Mouse (Mus musculus) heart, postnatal 0 days (tissue): ENCODE measurements around the gene Plxna3. TPM values are rescaled to one million over a fixed set of nuclear protein-coding genes. Genes with fewer than 3 reads are reported as not detected.

ENCODE experiments used
- ATAC-seq: fragments of 200-750 bp; cut with Nextera tagmentation; 2 replicates; pipeline ENCODE4 v1.8.0; 2017; ENCODE audit warnings: low read depth, moderate number of reproducible peaks, moderate library complexity; ENCODE audit not compliant: insufficient read depth
- DNase-seq: peaks from one replicate; pipeline ENCODE4 v3.0.0-alpha.2; 2016; ENCODE audit warnings: low spot score
- H3K27ac ChIP-seq: fragments of 300-500 bp; sonication (generic); 2 replicates; pipeline ENCODE4 v1.5.1; 2014; ENCODE audit warnings: low read depth, mild to moderate bottlenecking
- H3K27me3 ChIP-seq: fragments of 300-500 bp; sonication (generic); 2 replicates; pipeline ENCODE4 v1.6.1; 2014; ENCODE audit warnings: low read length, mixed read lengths; ENCODE audit not compliant: control insufficient read depth, insufficient read depth
- H3K36me3 ChIP-seq: fragments of 300-500 bp; sonication (generic); replicated peaks from 2 replicates; pipeline ENCODE4 v1.6.1; 2014; ENCODE audit warnings: low read length, mixed read lengths; ENCODE audit not compliant: control insufficient read depth, insufficient read depth
- H3K4me1 ChIP-seq: fragments of 300-500 bp; sonication (generic); 2 replicates; pipeline ENCODE4 v1.6.1; 2014; ENCODE audit warnings: antibody characterized with exemption; ENCODE audit not compliant: control insufficient read depth, insufficient read depth
- H3K4me2 ChIP-seq: fragments of 300-500 bp; sonication (generic); 2 replicates; pipeline ENCODE4 v1.6.1; 2014; ENCODE audit warnings: low read depth, mild to moderate bottlenecking, low read length, moderate library complexity
- H3K4me3 ChIP-seq: fragments of 300-500 bp; sonication (generic); 2 replicates; pipeline ENCODE4 v1.5.1; 2014; ENCODE audit warnings: low read depth, low read length
- H3K9ac ChIP-seq: fragments of 300-500 bp; sonication (generic); replicated peaks from 2 replicates; pipeline ENCODE4 v1.6.1; 2014; ENCODE audit warnings: low read depth, low read length, mixed read lengths
- H3K9me3 ChIP-seq: fragments of 300-500 bp; sonication (generic); replicated peaks from 2 replicates; pipeline ENCODE4 v1.6.1; 2016; ENCODE audit warnings: low read length; ENCODE audit not compliant: control insufficient read depth
- CTCF ChIP-seq: IDR thresholded peaks from 2 replicates; pipeline ENCODE4 v1.5.1; 2016; ENCODE audit warnings: antibody characterized with exemption, control low read depth, low read depth
- EP300 ChIP-seq: IDR thresholded peaks from 2 replicates; pipeline ENCODE4 v1.6.1; 2016; ENCODE audit warnings: antibody characterized with exemption, low read depth
- WGBS: fragments of 180-500 bp; shearing (Covaris S2); extraction: QIAGEN DNeasy Blood & Tissue Kit; methylation state at CpG from one replicate; pipeline ENCODE4 v1.1.7; 2014; 5-methylcytosine and 5-hydroxymethylcytosine counted together
- polyA plus RNA-seq: library from polyadenylated mRNA; unstranded; fragments of >200 nt; fragmentation: Nextera tagmentation; extraction: Ambion mirVana; gene quantifications from 2 replicates; pipeline ENCODE4 v1.2.1, GENCODE M21; 2015
- total RNA-seq: library from RNA; depleted of rRNA; stranded (reverse); fragments of >200 nt; gene quantifications from 2 replicates; pipeline ENCODE4 v1.2.3, GENCODE M21; 2014; ENCODE audit warnings: low replicate concordance

The Plxna3 gene
- total and polyA plus RNA-seq, 2 experiments from 2014 or later: 0.59 to 12.9 TPM

GRCm38 (mm10) chrX:74359171-74359570 is 30.3 kb downstream of the Plxna3 start:
- no peak overlapping the region for H3K9ac ChIP-seq
- ATAC-seq (no peak), DNase-seq (no peak)
- H3K4me1 ChIP-seq: no peaks in the 10 kb centered on the region
- 46% methylated on average over 11 of the region's 11 CpGs for WGBS
- no peaks in the 10 kb centered on the region for H3K27me3 ChIP-seq
- TF ChIP-seq EP300: no peak
- no peak for TF ChIP-seq CTCF
- no peak overlapping the region for H3K27ac ChIP-seq
- H3K36me3 ChIP-seq: no peaks in the 10 kb centered on the region
- H3K4me3 ChIP-seq: no peak overlapping the region
- no peaks in the 10 kb centered on the region for H3K9me3 ChIP-seq
- no peak overlapping the region for H3K4me2 ChIP-seq

GRCm38 (mm10) chrX:74367512-74367911 is 38.6 kb downstream of the Plxna3 start:
- Histone ChIP-seq H3K36me3 (no peaks in the 10 kb centered on the region), H3K9ac (peak overlapping the region; percentile 76), H3K4me2 (peak overlapping the region; percentile 74), H3K27ac (no peak overlapping the region), H3K27me3 (no peaks in the 10 kb centered on the region), H3K4me1 (peaks cover 4% of the 10 kb centered on the region; the same call in 1 of the 2 replicates), H3K4me3 (peak overlapping the region; percentile 75), H3K9me3 (no peaks in the 10 kb centered on the region)
- DNase-seq (no peak), ATAC-seq (no peak)
- WGBS: 39% methylated on average over 10 of the region's 10 CpGs
- TF ChIP-seq CTCF (no peak), EP300 (no peak)

- H3K4me3 ChIP-seq: peak overlapping the region; percentile 75
- H3K9ac ChIP-seq: peak overlapping the region; percentile 76
- ATAC-seq: peak; percentile 68
- H3K4me1 ChIP-seq: peaks cover 4% of the 10 kb centered on the region; the same call in 1 of the 2 replicates
- H3K4me2 ChIP-seq: peak overlapping the region; percentile 74
- DNase-seq: peak; percentile 50
- 19% methylated on average over 47 of the region's 49 CpGs for WGBS
- peak overlapping the region; percentile 78 for H3K27ac ChIP-seq
- TF ChIP-seq CTCF (no peak), EP300 (no peak)
- H3K27me3 ChIP-seq: no peaks in the 10 kb centered on the region
- no peaks in the 10 kb centered on the region for H3K9me3 ChIP-seq
- no peaks in the 10 kb centered on the region for H3K36me3 ChIP-seq
Measured at GRCm38 (mm10) chrX:74368209-74368909, 39.5 kb downstream of the Plxna3 start.

- Histone ChIP-seq H3K4me3 (peak within 1 kb of the TSS; percentile 48), H3K4me2 (peak within 1 kb of the TSS; percentile 74), H3K9me3 (no peaks in the 10 kb centered on the region), H3K36me3 (no peaks in the 10 kb centered on the region), H3K9ac (peak within 1 kb of the TSS; percentile 24), H3K4me1 (no peaks in the 10 kb centered on the region), H3K27me3 (no peaks in the 10 kb centered on the region), H3K27ac (no peak within 1 kb of the TSS)
- TF ChIP-seq EP300 (no peak), CTCF (no peak)
- DNase-seq: peak; percentile 75
- peak; percentile 94 for ATAC-seq
- WGBS: 18% methylated on average over 32 of the region's 32 CpGs
Measured at GRCm38 (mm10) chrX:74372888-74373549, 44.2 kb downstream of the Plxna3 start, which contains the start of the genes Ubl4a and Slc10a3. Ubl4a (minus strand) TSS chrX:74373218. Slc10a3 (minus strand) TSS chrX:74373349.

- WGBS: 65% methylated on average over 2 of the region's 2 CpGs
- H3K27me3 ChIP-seq: no peaks in the 10 kb centered on the region
- ATAC-seq (no peak), DNase-seq (no peak)
- H3K4me2 ChIP-seq: no peak overlapping the region
- H3K9me3 ChIP-seq: no peaks in the 10 kb centered on the region
- no peak overlapping the region for H3K27ac ChIP-seq
- H3K4me3 ChIP-seq: no peak overlapping the region
- H3K36me3 ChIP-seq: 0 out of 2 replicates have a peak, but pooled peaks cover 6% of the 10 kb centered on the region
- no peak for TF ChIP-seq CTCF
- no peak for TF ChIP-seq EP300
- H3K9ac ChIP-seq: no peak overlapping the region
- H3K4me1 ChIP-seq: no peaks in the 10 kb centered on the region
Measured at GRCm38 (mm10) chrX:74384451-74384850, 55.6 kb downstream of the Plxna3 start.
